Mouse (Mus musculus): ENCODE data around the gene Tomm6. TPM values are rescaled to one million over a fixed set of nuclear protein-coding genes. Genes with fewer than 3 reads are reported as not detected.

Gene Tomm6
- polyA plus RNA-seq, 1 experiment, result 232 TPM

DNA sequence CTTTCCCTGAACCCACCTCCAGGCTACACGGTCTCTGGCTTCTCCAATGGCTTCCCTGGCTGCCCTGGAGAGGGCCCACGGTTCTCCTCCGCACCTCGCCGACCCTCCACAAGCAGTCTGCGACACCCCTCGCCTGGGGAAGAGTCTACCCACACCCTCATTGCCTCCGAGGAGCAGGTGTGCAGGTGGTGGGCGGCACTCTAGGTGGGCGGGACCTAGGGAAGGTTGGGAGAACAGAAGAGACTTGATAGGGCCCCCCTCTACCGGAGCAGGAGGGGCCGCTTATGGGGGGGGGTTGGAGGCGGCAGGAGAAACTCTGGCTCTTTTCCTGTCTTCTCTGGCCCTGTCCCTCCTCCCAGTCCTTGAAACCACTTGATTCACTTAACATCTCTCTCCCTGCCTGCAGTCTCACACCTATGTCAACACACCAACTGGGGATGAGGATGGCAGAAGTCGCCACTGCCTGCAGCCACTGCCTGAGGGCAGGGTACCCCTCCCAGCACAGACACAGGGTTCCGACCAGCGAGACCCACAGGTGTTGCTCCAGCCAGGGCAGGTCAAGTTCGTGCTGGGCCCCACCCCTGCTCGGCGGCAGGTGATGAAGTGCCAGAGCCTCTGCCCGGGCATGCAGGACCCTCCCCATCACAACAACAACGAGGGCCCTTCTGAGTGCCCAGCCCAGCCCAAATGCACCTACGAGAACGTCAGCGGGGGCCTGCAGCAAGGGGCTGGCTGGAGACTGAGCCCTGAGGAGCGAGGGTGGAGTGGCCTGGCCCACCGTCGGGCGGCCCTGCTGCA is 14.6 kb upstream of the Tomm6 start:
- TF ChIP-seq TCF12 (IDR thresholded peaks at IDR 0.05; ENCODE audit: insufficient read depth, poor library complexity, severe bottlenecking) (no peak), SRF (IDR thresholded peaks at IDR 0.05; ENCODE audit: control insufficient read depth, insufficient read length, low read depth) (no peak), REST (IDR thresholded peaks at IDR 0.05; ENCODE audit: insufficient read depth, insufficient read length) (no peak), MYOD1 (IDR thresholded peaks at IDR 0.05; ENCODE audit: control insufficient read depth in 1 of 3, insufficient read length in 2 of 3, low read depth in 2 of 3) (no peak), E2F4 (IDR thresholded peaks at IDR 0.05; ENCODE audit: insufficient read depth) (no peak), USF1 (IDR thresholded peaks at IDR 0.05; ENCODE audit: low read depth) (no peak), TCF3 (IDR thresholded peaks at IDR 0.05; ENCODE audit: insufficient read length, low read depth) (no peak), CEBPB (IDR thresholded peaks at IDR 0.05; ENCODE audit: insufficient read depth, poor library complexity, severe bottlenecking) (no peak), MAX (IDR thresholded peaks at IDR 0.05; ENCODE audit: low read depth) (no peak), MYOG (IDR thresholded peaks at IDR 0.05; ENCODE audit: control insufficient read depth in 1 of 3, insufficient read depth in 1 of 3, insufficient read length in 2 of 3, low read depth in 2 of 3) (no peak), POLR2AphosphoS2 (IDR thresholded peaks at IDR 0.05; ENCODE audit: insufficient read length, low read depth) (no peak), POLR2A (IDR thresholded peaks at IDR 0.05; ENCODE audit: insufficient read length, low read depth) (no peak)
- Histone ChIP-seq H3K36me3 (ENCODE audit: control insufficient read depth, insufficient read depth) (no peaks in the 10 kb centered on the region), H3K27me3 (ENCODE audit: control insufficient read depth, insufficient read depth, insufficient read length) (peaks cover 8% of the 10 kb centered on the region), H3ac (ENCODE audit: control insufficient read depth, insufficient read length) (no peak overlapping the region), H3K79me2 (ENCODE audit: control insufficient read depth, insufficient read depth) (no peaks in the 10 kb centered on the region), H3K4me2 (ENCODE audit: low read depth) (no peak overlapping the region), H3K4me3 (no peak overlapping the region)

DNA sequence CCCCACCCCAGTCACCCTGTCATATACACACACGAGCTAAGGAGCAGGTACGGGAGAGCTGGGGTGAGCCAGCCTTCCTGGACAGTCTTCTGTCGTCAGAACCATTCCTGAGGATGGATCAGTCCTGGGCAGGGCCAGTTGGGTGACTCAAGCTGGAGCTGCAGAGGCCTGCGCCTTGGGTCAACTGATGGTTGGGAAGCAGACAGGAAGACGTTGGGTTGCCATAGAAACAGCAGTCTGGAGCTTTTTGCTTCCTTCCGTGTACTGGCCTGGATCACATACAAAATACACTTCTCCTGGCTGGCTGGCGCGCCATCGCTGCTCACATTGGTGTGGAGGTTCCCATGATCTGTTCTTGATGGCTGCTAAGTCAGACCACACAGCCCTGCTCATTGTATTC is 13.6 kb upstream of the Tomm6 start:
- no peaks in the 10 kb centered on the region for H3K36me3 ChIP-seq (ENCODE audit: control insufficient read depth, insufficient read depth)
- H3K27me3 ChIP-seq (ENCODE audit: control insufficient read depth, insufficient read depth, insufficient read length), result no peaks in the 10 kb centered on the region
- H3K4me3 ChIP-seq, result no peak overlapping the region
- no peak overlapping the region for H3ac ChIP-seq (ENCODE audit: control insufficient read depth, insufficient read length)
- TF ChIP-seq POLR2AphosphoS2 (IDR thresholded peaks at IDR 0.05; ENCODE audit: insufficient read length, low read depth), result no peak
- no peak for TF ChIP-seq USF1 (IDR thresholded peaks at IDR 0.05; ENCODE audit: low read depth)
- no peak for TF ChIP-seq SRF (IDR thresholded peaks at IDR 0.05; ENCODE audit: control insufficient read depth, insufficient read length, low read depth)
- TF ChIP-seq E2F4 (IDR thresholded peaks at IDR 0.05; ENCODE audit: insufficient read depth), result no peak
- TF ChIP-seq TCF3 (IDR thresholded peaks at IDR 0.05; ENCODE audit: insufficient read length, low read depth), result no peak
- no peak for TF ChIP-seq CEBPB (IDR thresholded peaks at IDR 0.05; ENCODE audit: insufficient read depth, poor library complexity, severe bottlenecking)
- TF ChIP-seq MYOD1 (IDR thresholded peaks at IDR 0.05; ENCODE audit: control insufficient read depth in 1 of 3, insufficient read length in 2 of 3, low read depth in 2 of 3), result no peak
- TF ChIP-seq MAX (IDR thresholded peaks at IDR 0.05; ENCODE audit: low read depth), result no peak
- no peak for TF ChIP-seq MYOG (IDR thresholded peaks at IDR 0.05; ENCODE audit: control insufficient read depth in 1 of 3, insufficient read depth in 1 of 3, insufficient read length in 2 of 3, low read depth in 2 of 3)
- TF ChIP-seq REST (IDR thresholded peaks at IDR 0.05; ENCODE audit: insufficient read depth, insufficient read length), result no peak
- TF ChIP-seq POLR2A (IDR thresholded peaks at IDR 0.05; ENCODE audit: insufficient read length, low read depth), result no peak
- no peak for TF ChIP-seq TCF12 (IDR thresholded peaks at IDR 0.05; ENCODE audit: insufficient read depth, poor library complexity, severe bottlenecking)
- H3K4me2 ChIP-seq (ENCODE audit: low read depth), result no peak overlapping the region
- H3K79me2 ChIP-seq (ENCODE audit: control insufficient read depth, insufficient read depth), result no peaks in the 10 kb centered on the region

DNA sequence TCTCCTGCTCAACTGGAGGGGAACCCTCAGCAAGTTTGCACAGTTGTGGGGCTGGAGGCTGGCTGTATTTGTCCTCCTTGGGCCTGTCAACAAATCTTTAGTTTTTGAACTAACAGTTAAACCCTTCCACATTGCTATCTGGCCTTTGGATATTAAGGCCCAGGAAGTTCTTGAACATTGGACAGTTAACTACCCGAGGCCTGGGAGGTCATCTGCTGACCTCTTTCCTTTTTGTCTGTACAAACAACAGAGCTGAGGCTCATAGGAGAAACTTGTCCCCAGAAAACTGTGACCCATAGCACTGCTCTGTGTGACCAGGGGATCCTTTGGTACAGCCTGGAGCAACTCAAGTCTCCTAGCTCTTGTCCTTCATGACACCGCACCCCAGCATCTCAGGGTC is 10.9 kb upstream of the Tomm6 start:
- Histone ChIP-seq H3K4me2 (ENCODE audit: low read depth) (no peak overlapping the region), H3K36me3 (ENCODE audit: control insufficient read depth, insufficient read depth) (no peaks in the 10 kb centered on the region), H3K79me2 (ENCODE audit: control insufficient read depth, insufficient read depth) (no peaks in the 10 kb centered on the region), H3K4me3 (no peak overlapping the region), H3K27me3 (ENCODE audit: control insufficient read depth, insufficient read depth, insufficient read length) (no peaks in the 10 kb centered on the region), H3ac (ENCODE audit: control insufficient read depth, insufficient read length) (no peak overlapping the region)
- TF ChIP-seq SRF (IDR thresholded peaks at IDR 0.05; ENCODE audit: control insufficient read depth, insufficient read length, low read depth) (no peak), TCF12 (IDR thresholded peaks at IDR 0.05; ENCODE audit: insufficient read depth, poor library complexity, severe bottlenecking) (no peak), E2F4 (IDR thresholded peaks at IDR 0.05; ENCODE audit: insufficient read depth) (no peak), POLR2A (IDR thresholded peaks at IDR 0.05; ENCODE audit: insufficient read length, low read depth) (no peak), CEBPB (IDR thresholded peaks at IDR 0.05; ENCODE audit: insufficient read depth, poor library complexity, severe bottlenecking) (no peak), POLR2AphosphoS2 (IDR thresholded peaks at IDR 0.05; ENCODE audit: insufficient read length, low read depth) (no peak), MYOD1 (IDR thresholded peaks at IDR 0.05; ENCODE audit: control insufficient read depth in 1 of 3, insufficient read length in 2 of 3, low read depth in 2 of 3) (no peak), USF1 (IDR thresholded peaks at IDR 0.05; ENCODE audit: low read depth) (no peak), MAX (IDR thresholded peaks at IDR 0.05; ENCODE audit: low read depth) (no peak), MYOG (IDR thresholded peaks at IDR 0.05; ENCODE audit: control insufficient read depth in 1 of 3, insufficient read depth in 1 of 3, insufficient read length in 2 of 3, low read depth in 2 of 3) (no peak), REST (IDR thresholded peaks at IDR 0.05; ENCODE audit: insufficient read depth, insufficient read length) (no peak), TCF3 (IDR thresholded peaks at IDR 0.05; ENCODE audit: insufficient read length, low read depth) (no peak)

DNA sequence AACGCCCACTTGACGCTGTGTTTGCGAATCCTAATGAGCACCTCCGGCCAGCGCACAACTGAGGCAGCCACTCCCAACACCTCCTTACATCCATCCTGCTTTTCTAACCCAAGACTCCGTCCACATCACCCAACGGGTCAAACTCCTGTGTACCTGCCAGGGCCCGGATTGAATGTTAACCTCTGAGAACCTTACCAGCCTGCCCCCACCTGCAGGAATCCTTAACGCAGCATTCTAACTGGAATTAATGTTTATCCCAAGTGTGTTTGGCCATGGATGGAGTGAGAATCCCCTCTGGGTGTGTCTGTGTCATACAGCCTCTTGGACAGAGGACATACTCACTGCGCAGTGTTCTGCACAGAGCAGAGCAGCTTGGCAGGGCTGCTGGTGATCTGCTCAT is 10.0 kb upstream of the Tomm6 start:
- H3K4me2 ChIP-seq (ENCODE audit: low read depth), result no peak overlapping the region
- no peak overlapping the region for H3ac ChIP-seq (ENCODE audit: control insufficient read depth, insufficient read length)
- H3K4me3 ChIP-seq, result no peak overlapping the region
- H3K36me3 ChIP-seq (ENCODE audit: control insufficient read depth, insufficient read depth), result no peaks in the 10 kb centered on the region
- H3K27me3 ChIP-seq (ENCODE audit: control insufficient read depth, insufficient read depth, insufficient read length), result no peaks in the 10 kb centered on the region
- H3K79me2 ChIP-seq (ENCODE audit: control insufficient read depth, insufficient read depth), result no peaks in the 10 kb centered on the region
- no peak for TF ChIP-seq REST (IDR thresholded peaks at IDR 0.05; ENCODE audit: insufficient read depth, insufficient read length)

DNA sequence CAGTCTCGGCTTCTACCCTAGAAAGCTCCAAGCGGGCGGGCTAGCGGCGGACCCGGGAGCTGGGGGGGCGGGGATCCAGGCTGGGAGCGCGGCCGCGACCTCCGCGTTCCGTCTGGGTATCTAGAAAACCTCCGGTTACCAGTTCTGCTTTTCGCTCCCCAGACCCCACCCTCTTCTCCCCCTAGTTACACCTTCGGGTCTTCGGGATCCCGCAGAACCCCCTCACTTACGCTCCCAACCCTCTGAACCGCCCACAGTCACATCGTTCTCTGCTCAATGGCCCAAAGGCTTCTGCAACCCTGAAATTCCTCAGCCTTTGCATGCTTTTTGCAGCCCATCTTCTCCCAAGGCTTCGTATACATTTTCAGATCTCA is 7.1 kb upstream of the Tomm6 start:
- H3K4me3 ChIP-seq, result peak overlapping the region; percentile 34
- TF ChIP-seq MAX (IDR thresholded peaks at IDR 0.05; ENCODE audit: low read depth) (no peak), CEBPB (IDR thresholded peaks at IDR 0.05; ENCODE audit: insufficient read depth, poor library complexity, severe bottlenecking) (no peak), USF1 (IDR thresholded peaks at IDR 0.05; ENCODE audit: low read depth) (no peak), REST (IDR thresholded peaks at IDR 0.05; ENCODE audit: insufficient read depth, insufficient read length) (no peak), MYOG (IDR thresholded peaks at IDR 0.05; ENCODE audit: control insufficient read depth in 1 of 3, insufficient read depth in 1 of 3, insufficient read length in 2 of 3, low read depth in 2 of 3) (no peak), POLR2A (IDR thresholded peaks at IDR 0.05; ENCODE audit: insufficient read length, low read depth) (no peak)
- H3ac ChIP-seq (ENCODE audit: control insufficient read depth, insufficient read length), result peak overlapping the region; percentile 45
- no peaks in the 10 kb centered on the region for H3K27me3 ChIP-seq (ENCODE audit: control insufficient read depth, insufficient read depth, insufficient read length)
- peak overlapping the region; percentile 73 for H3K4me2 ChIP-seq (ENCODE audit: low read depth)
- no peaks in the 10 kb centered on the region for H3K79me2 ChIP-seq (ENCODE audit: control insufficient read depth, insufficient read depth)
- no peaks in the 10 kb centered on the region for H3K36me3 ChIP-seq (ENCODE audit: control insufficient read depth, insufficient read depth)
